Mouse (Mus musculus): ENCODE measurements around the gene Prl7c1. TPM values are rescaled to one million over a fixed set of nuclear protein-coding genes. Genes with fewer than 3 reads are reported as not detected.
"Not testable (repeated sequence)": the region's sequence is repeated elsewhere in the genome, so short reads cannot be mapped to it uniquely, and the experiment has no call there.

Prl7c1 gene
- total RNA-seq (2014; rRNA removed) (not detected in 2 replicates), polyA plus RNA-seq (2015; fragmentation: Nextera tagmentation; extraction: Ambion mirVana) (not detected in 2 replicates)

DNA sequence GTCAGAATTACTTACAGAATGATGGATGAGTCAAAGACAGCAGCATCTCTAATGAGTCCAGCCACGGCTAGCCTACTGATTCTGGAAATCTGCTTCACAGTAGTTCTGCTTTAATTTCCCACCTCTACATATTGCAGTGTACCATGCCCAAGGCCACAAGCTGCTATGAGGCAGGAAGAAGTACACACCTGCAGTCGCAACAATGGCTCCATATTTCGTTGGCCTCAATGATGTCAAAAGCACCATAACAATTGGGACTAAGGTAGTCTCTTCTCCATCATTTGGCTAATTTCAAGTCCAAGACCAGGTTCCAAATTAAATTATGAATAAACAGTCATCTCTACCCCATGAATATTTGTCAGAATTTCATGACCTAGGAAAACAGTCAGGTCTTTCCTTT, at the start of gene Prl7c1:
TSS of gene Prl7c1 (minus strand) at position 101 of the 400 bp plus-strand sequence.
- ATAC-seq; DNase-seq (ENCODE audit: low spot score); H3K4me3 ChIP-seq (ENCODE audit: low read length); H3K4me1 ChIP-seq (ENCODE audit: insufficient read depth, low read length); H3K27ac ChIP-seq; H3K9me3 ChIP-seq (ENCODE audit: low read length); H3K9ac ChIP-seq (replicated peaks; ENCODE audit: low read length); H3K36me3 ChIP-seq (ENCODE audit: insufficient read depth, low read length); H3K27me3 ChIP-seq (ENCODE audit: insufficient read depth, low read length); H3K4me2 ChIP-seq (ENCODE audit: low read depth, low read length): not testable (repeated sequence)
- 98% methylated on average over 2 of the region's 3 CpGs for WGBS

DNA sequence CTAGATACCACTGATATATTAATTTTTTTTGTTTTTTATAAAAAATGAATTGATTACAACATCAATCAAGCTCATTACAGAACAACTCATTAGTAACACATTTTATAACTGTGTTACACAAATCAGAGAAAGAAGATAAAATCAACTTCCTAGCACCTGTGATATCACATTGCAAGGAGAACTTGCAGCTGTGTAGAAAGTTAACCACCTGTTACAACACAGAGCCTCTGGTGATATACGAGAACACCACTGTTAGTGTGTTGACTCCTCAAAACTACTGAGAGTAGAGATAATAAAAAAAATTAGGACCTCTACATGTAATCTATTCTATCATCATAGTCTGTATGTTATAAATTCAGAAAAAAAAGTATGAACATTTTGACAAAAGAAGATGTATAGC, 22.2 kb upstream of the Prl7c1 start:
- 90% methylated on average over 1 of the region's 1 CpGs for WGBS
- no peak for DNase-seq (ENCODE audit: low spot score)
- no peaks in the 10 kb centered on the region for H3K27me3 ChIP-seq (ENCODE audit: insufficient read depth, low read length)

DNA sequence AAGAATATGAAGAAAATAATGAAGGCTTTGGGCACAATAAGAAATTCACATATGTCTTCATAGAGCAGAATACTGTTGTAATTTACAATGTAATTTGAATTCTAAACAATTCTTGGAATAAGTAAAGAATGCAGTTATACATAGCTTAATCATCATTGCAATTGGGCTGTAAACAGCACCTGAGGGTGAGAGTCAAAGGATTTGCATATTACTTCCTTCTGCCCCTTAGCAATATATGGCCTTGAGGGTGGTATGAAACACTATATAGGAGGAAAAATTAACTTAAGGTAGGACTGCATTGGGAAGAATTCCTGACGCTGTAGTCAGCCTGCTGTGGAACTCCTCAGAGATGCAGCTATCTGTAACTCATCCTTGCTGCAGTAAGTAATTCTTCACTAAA, 20.8 kb upstream of the Prl7c1 start, which contains the start of gene Prl2a1:
TSS of gene Prl2a1 (plus strand) at position 301 of the 400 bp plus-strand sequence.
- H3K4me1 ChIP-seq (ENCODE audit: insufficient read depth, low read length) = no peaks in the 10 kb centered on the region
- no peak for TF ChIP-seq CTCF (IDR thresholded peaks at IDR 0.05; ENCODE audit: low read depth)
- ATAC-seq = no peak
- 64% methylated on average over 1 of the region's 1 CpGs for WGBS
- no peaks in the 10 kb centered on the region for H3K9me3 ChIP-seq (ENCODE audit: low read length)
- H3K4me2 ChIP-seq (ENCODE audit: low read depth, low read length) = no peak within 1 kb of the TSS
- H3K9ac ChIP-seq (replicated peaks; ENCODE audit: low read length) = no peak within 1 kb of the TSS
- DNase-seq (ENCODE audit: low spot score) = no peak
- H3K27ac ChIP-seq = no peak within 1 kb of the TSS
- H3K36me3 ChIP-seq (ENCODE audit: insufficient read depth, low read length) = no peaks in the 10 kb centered on the region
- H3K27me3 ChIP-seq (ENCODE audit: insufficient read depth, low read length) = no peaks in the 10 kb centered on the region
- H3K4me3 ChIP-seq (ENCODE audit: low read length) = no peak within 1 kb of the TSS

More for the DNA sequence above, 22.2 kb upstream of the Prl7c1 start:
- TF ChIP-seq CTCF (IDR thresholded peaks at IDR 0.05; ENCODE audit: low read depth) = no peak
- no peaks in the 10 kb centered on the region for H3K36me3 ChIP-seq (ENCODE audit: insufficient read depth, low read length)
- H3K27ac ChIP-seq = no peak overlapping the region
- H3K9me3 ChIP-seq (ENCODE audit: low read length) = no peaks in the 10 kb centered on the region
- no peak overlapping the region for H3K4me2 ChIP-seq (ENCODE audit: low read depth, low read length)
- ATAC-seq = no peak
- no peak overlapping the region for H3K4me3 ChIP-seq (ENCODE audit: low read length)
- no peaks in the 10 kb centered on the region for H3K4me1 ChIP-seq (ENCODE audit: insufficient read depth, low read length)
- no peak overlapping the region for H3K9ac ChIP-seq (replicated peaks; ENCODE audit: low read length)

DNA sequence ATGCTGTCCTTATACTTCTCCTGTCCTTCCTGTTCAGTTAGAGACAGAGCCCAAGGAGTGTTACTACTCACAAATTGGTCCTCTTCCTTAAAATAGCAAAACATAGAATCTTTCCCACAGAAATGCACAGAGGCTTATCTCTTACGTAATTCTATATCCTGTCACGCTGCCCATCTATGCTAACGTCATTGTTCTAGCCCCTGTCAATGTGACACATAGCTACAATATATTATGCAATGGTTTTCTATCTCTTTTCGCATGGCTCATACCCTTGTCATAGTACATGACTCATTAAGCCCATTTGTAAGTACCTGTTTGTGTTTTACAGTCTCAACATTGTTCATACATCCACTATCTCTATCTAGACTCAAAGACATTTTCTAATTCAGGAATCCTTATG, 18.7 kb upstream of the Prl7c1 start:
- Histone ChIP-seq H3K36me3 (ENCODE audit: insufficient read depth, low read length) (no peaks in the 10 kb centered on the region), H3K9ac (replicated peaks; ENCODE audit: low read length) (no peak overlapping the region), H3K27ac (no peak overlapping the region), H3K27me3 (ENCODE audit: insufficient read depth, low read length) (no peaks in the 10 kb centered on the region), H3K4me1 (ENCODE audit: insufficient read depth, low read length) (no peaks in the 10 kb centered on the region), H3K9me3 (ENCODE audit: low read length) (no peaks in the 10 kb centered on the region), H3K4me2 (ENCODE audit: low read depth, low read length) (no peak overlapping the region), H3K4me3 (ENCODE audit: low read length) (no peak overlapping the region)
- WGBS = 87% methylated on average over 4 of the region's 4 CpGs
- ATAC-seq (no peak), DNase-seq (ENCODE audit: low spot score) (no peak)
- no peak for TF ChIP-seq CTCF (IDR thresholded peaks at IDR 0.05; ENCODE audit: low read depth)

DNA sequence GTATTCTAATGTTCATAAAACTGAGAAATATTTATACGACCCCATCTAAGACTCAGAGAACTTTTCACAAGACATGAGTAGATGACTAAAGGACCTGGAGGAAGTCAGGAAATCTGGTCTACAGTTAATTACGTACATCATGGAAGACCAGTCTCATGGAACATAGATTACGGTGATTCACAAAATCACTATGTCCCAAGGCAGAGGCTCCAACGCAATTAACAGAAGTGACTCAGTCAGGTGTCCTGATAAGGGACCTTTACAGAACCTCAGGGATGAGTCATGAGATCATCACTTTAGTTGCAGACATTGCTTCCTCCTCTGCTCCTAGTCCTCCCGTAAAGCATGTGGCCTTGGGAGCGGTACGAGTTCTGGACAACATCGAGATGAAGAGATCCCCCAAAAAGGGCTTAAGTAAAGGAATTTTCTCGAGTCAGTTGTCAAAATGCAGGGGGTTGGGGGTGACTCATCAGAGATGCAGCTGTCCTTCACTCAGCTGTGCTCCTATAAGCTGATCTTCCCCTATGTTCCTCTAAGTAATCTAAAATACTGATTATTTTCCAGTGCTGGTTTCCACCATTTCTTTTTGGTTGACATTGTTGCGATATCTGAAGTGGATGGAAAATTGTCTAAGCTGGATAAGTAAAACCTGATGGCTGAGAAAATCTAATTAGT, 46.0 kb downstream of the Prl7c1 start:
- H3K27ac ChIP-seq = no peak overlapping the region
- no peaks in the 10 kb centered on the region for H3K36me3 ChIP-seq (ENCODE audit: insufficient read depth, low read length)
- H3K4me2 ChIP-seq (ENCODE audit: low read depth, low read length) = no peak overlapping the region
- 93% methylated on average over 10 of the region's 10 CpGs for WGBS
- no peaks in the 10 kb centered on the region for H3K4me1 ChIP-seq (ENCODE audit: insufficient read depth, low read length)
- DNase-seq (ENCODE audit: low spot score) = no peak
- no peak overlapping the region for H3K4me3 ChIP-seq (ENCODE audit: low read length)
- no peaks in the 10 kb centered on the region for H3K9me3 ChIP-seq (ENCODE audit: low read length)
- ATAC-seq = no peak
- TF ChIP-seq CTCF (IDR thresholded peaks at IDR 0.05; ENCODE audit: low read depth) = no peak
- no peaks in the 10 kb centered on the region for H3K27me3 ChIP-seq (ENCODE audit: insufficient read depth, low read length)
- H3K9ac ChIP-seq (replicated peaks; ENCODE audit: low read length) = no peak overlapping the region

DNA sequence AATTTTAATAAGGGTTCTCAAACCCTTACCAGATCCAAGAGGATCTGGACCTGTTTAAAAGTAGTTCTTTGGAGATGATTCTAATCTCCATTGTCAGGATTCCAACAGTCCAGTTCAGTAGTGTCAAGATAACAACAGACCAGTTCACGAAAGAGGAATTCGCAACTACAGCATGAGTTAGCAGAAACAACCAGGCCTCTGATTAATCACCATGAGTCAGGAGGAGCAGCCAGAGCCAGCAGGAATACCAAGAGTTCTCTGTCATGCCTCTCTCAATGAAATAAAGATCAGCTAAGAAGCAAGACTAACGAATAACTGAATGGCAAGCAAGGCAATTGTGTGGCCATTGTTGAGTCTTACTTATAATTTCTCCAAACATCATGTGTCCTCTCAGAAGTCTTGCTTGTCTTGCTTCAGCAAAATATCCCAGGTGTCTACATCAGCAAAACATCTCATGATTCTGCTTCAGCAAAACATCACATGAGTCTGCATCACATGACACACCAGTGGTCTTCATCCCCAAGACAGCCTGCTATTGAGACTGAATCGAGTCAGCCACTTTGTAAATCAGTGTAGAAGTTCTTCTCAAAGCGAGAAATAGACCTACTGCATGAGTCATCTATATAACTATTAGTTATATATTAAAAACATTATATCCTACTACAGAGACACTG, 50.2 kb downstream of the Prl7c1 start:
- not testable (repeated sequence) for H3K9me3 ChIP-seq (ENCODE audit: low read length); ATAC-seq; H3K4me3 ChIP-seq (ENCODE audit: low read length); DNase-seq (ENCODE audit: low spot score); H3K4me1 ChIP-seq (ENCODE audit: insufficient read depth, low read length); H3K27ac ChIP-seq; H3K4me2 ChIP-seq (ENCODE audit: low read depth, low read length); H3K36me3 ChIP-seq (ENCODE audit: insufficient read depth, low read length); H3K9ac ChIP-seq (replicated peaks; ENCODE audit: low read length); H3K27me3 ChIP-seq (ENCODE audit: insufficient read depth, low read length)
- 87% methylated on average over 5 of the region's 5 CpGs for WGBS

DNA sequence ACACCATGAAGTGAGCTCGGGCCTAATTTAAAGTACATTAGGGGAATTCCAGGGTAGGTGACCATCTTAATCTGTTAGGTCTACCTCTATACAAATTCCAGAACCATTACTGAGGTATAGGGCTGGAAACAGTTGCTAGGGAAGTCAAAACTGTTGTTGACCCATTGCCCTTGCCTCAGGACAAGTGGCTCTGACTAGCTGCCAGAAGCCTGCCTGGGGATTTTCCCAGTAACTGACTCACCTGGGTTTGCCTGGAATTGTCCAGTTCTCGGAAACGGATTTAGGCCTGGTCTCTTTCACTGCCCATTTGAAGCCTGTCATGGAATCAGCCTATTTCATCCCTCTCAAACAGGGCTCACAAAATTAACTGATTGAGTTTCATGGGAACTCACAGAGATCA, 55.5 kb downstream of the Prl7c1 start:
- not testable (repeated sequence) for H3K27me3 ChIP-seq (ENCODE audit: insufficient read depth, low read length); DNase-seq (ENCODE audit: low spot score); H3K36me3 ChIP-seq (ENCODE audit: insufficient read depth, low read length); H3K9me3 ChIP-seq (ENCODE audit: low read length); ATAC-seq; H3K9ac ChIP-seq (replicated peaks; ENCODE audit: low read length); H3K4me1 ChIP-seq (ENCODE audit: insufficient read depth, low read length); H3K4me2 ChIP-seq (ENCODE audit: low read depth, low read length); H3K27ac ChIP-seq; H3K4me3 ChIP-seq (ENCODE audit: low read length)
- 92% methylated on average over 3 of the region's 3 CpGs for WGBS

Other genes with a start within 250 kb of the Prl7c1 start
- gene Prl8a9, start 216.2 kb downstream of the Prl7c1 start, total RNA-seq (2014; rRNA removed) = not detected in 2 replicates
- not detected in 2 replicates for gene Prl8a9, start 216.2 kb downstream of the Prl7c1 start, polyA plus RNA-seq (2015; fragmentation: Nextera tagmentation; extraction: Ambion mirVana)
- not detected in 2 replicates for gene Prl8a1, start 198.6 kb downstream of the Prl7c1 start, total RNA-seq (2014; rRNA removed)
- not detected in 2 replicates for gene Prl8a1, start 198.6 kb downstream of the Prl7c1 start, polyA plus RNA-seq (2015; fragmentation: Nextera tagmentation; extraction: Ambion mirVana)
- gene Prl7b1, start 170.2 kb downstream of the Prl7c1 start, total RNA-seq (2014; rRNA removed) = not detected in 2 replicates
- not detected in 2 replicates for gene Prl7b1, start 170.2 kb downstream of the Prl7c1 start, polyA plus RNA-seq (2015; fragmentation: Nextera tagmentation; extraction: Ambion mirVana)
- not detected in 2 replicates for gene Prl7a1, start 138.3 kb downstream of the Prl7c1 start, total RNA-seq (2014; rRNA removed)
- not detected in 2 replicates for gene Prl7a1, start 138.3 kb downstream of the Prl7c1 start, polyA plus RNA-seq (2015; fragmentation: Nextera tagmentation; extraction: Ambion mirVana)
- not detected in 2 replicates for gene Prl7a2, start 112.8 kb downstream of the Prl7c1 start, total RNA-seq (2014; rRNA removed)
- not detected in 2 replicates for gene Prl7a2, start 112.8 kb downstream of the Prl7c1 start, polyA plus RNA-seq (2015; fragmentation: Nextera tagmentation; extraction: Ambion mirVana)
- not detected in 2 replicates for gene Prl7d1, start 64.1 kb downstream of the Prl7c1 start, total RNA-seq (2014; rRNA removed)
- not detected in 2 replicates for gene Prl7d1, start 64.1 kb downstream of the Prl7c1 start, polyA plus RNA-seq (2015; fragmentation: Nextera tagmentation; extraction: Ambion mirVana)
- not detected in 2 replicates for gene Prl2a1, start 20.9 kb upstream of the Prl7c1 start, total RNA-seq (2014; rRNA removed)
- gene Prl2a1, start 20.9 kb upstream of the Prl7c1 start, polyA plus RNA-seq (2015; fragmentation: Nextera tagmentation; extraction: Ambion mirVana) = not detected in 2 replicates
- gene Prl2c1, start 68.5 kb upstream of the Prl7c1 start, total RNA-seq (2014; rRNA removed) = not detected in 2 replicates
- gene Prl2c1, start 68.5 kb upstream of the Prl7c1 start, polyA plus RNA-seq (2015; fragmentation: Nextera tagmentation; extraction: Ambion mirVana) = not detected in 2 replicates
- gene Prl4a1, start 235.4 kb upstream of the Prl7c1 start, total RNA-seq (2014; rRNA removed) = not detected in 2 replicates
- not detected in 2 replicates for gene Prl4a1, start 235.4 kb upstream of the Prl7c1 start, polyA plus RNA-seq (2015; fragmentation: Nextera tagmentation; extraction: Ambion mirVana)

Data from hindbrain, postnatal 0 days (tissue).